Mouse (Mus musculus) heart, embryonic 14.5 days (tissue): ENCODE measurements at regions not wholly inside any gene's neighbourhood (a gene's known extent, or its start where the extent isn't known, plus 50 kb on each side); places are given as distances from the start of the nearest gene placed in this dataset.

Experiments used
- ATAC-seq: fragments of 200-750 bp; cut with Nextera tagmentation; 2 replicates; pipeline ENCODE4 v1.8.0; 2017; ENCODE audit warnings: low read depth, moderate TSS enrichment; ENCODE audit not compliant: insufficient number of reproducible peaks, insufficient read depth, low FRiP score
- H3K27ac ChIP-seq, 2 experiments: fragments of 200-500 bp in 1 of 2; fragments of 300-500 bp in 1 of 2; sonication (generic) in 1 of 2; replicated peaks in 1 of 2; 2 replicates each; pipeline ENCODE4 v1.5.1; 2012 to 2014; ENCODE audit warnings: low read depth in 2 of 2, low read length in 2 of 2, control low read depth in 1 of 2, mild to moderate bottlenecking in 1 of 2, mixed read lengths in 1 of 2; ENCODE audit not compliant: control insufficient read depth in 1 of 2, insufficient read depth in 1 of 2
- H3K27me3 ChIP-seq: fragments of 300-500 bp; sonication (generic); 2 replicates; pipeline ENCODE4 v1.6.1; 2014; ENCODE audit warnings: mild to moderate bottlenecking, low read length, control low read depth; ENCODE audit not compliant: control insufficient read depth, insufficient read depth
- H3K36me3 ChIP-seq: fragments of 300-500 bp; sonication (generic); 2 replicates; pipeline ENCODE4 v1.6.1; 2014; ENCODE audit warnings: mild to moderate bottlenecking, control low read depth, low read length, mixed read lengths; ENCODE audit not compliant: control insufficient read depth, insufficient read depth
- H3K4me1 ChIP-seq, 2 experiments: fragments of 200-500 bp in 1 of 2; fragments of 300-500 bp in 1 of 2; sonication (generic) in 1 of 2; 2 replicates each; pipeline ENCODE4 v1.6.1; 2012 to 2014; ENCODE audit warnings: low read length in 2 of 2, control low read depth in 1 of 2, mixed read lengths in 1 of 2; ENCODE audit not compliant: control insufficient read depth in 2 of 2, insufficient read depth in 2 of 2
- H3K4me2 ChIP-seq: fragments of 300-500 bp; sonication (generic); 2 replicates; pipeline ENCODE4 v1.6.1; 2014; ENCODE audit warnings: mild to moderate bottlenecking, low read length
- H3K4me3 ChIP-seq, 2 experiments: fragments of 200-500 bp in 1 of 2; fragments of 300-500 bp in 1 of 2; sonication (generic) in 1 of 2; 2 replicates each; pipeline ENCODE4 v1.5.1; 2012 to 2014; ENCODE audit warnings: low read length in 2 of 2, mild to moderate bottlenecking in 2 of 2, control low read depth in 1 of 2, low read depth in 1 of 2, moderate library complexity in 1 of 2; ENCODE audit not compliant: control insufficient read depth in 1 of 2, insufficient read depth in 1 of 2
- H3K9ac ChIP-seq: fragments of 300-500 bp; sonication (generic); 2 replicates; pipeline ENCODE4 v1.6.1; 2014; ENCODE audit warnings: mild to moderate bottlenecking, low read length
- H3K9me3 ChIP-seq: fragments of 300-500 bp; sonication (generic); 2 replicates; pipeline ENCODE4 v1.6.1; 2016; ENCODE audit warnings: low read length, control low read depth; ENCODE audit not compliant: control insufficient read depth
- WGBS: fragments of 180-500 bp; shearing (Covaris S2); extraction: QIAGEN DNeasy Blood & Tissue Kit; methylation state at CpG from one replicate; pipeline ENCODE4 v1.1.7; 2014; 5-methylcytosine and 5-hydroxymethylcytosine counted together

GRCm38 (mm10) chr4:34151605-34152347, 101.8 kb upstream of the Spaca1 start:
- 40% methylated on average over 10 of the region's 10 CpGs for WGBS
- no peak for ATAC-seq

DNA sequence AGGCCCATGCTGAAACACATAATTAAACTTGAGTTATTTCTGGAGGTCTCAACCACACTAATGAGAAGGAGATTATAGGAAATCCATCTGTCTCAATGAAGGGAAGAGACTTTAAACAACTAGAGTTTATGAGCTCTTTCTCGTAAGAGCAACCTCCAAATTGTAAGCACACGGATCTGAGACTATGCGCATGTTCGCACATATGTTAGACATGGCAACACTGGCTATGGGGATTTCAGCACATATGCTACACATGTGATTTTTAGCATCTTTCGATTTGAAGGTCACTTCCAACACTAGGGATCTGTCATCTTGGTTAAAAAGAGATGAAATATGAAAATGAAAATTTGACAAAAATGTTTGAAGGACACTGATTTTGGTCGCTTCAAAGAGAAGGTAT, 105.5 kb upstream of the Spaca1 start:
- no peak for ATAC-seq
- Histone ChIP-seq H3K9me3 (no peaks in the 10 kb centered on the region), H3K27ac (no peak overlapping the region), H3K4me2 (no peak overlapping the region), H3K4me3 (no peak overlapping the region), H3K9ac (no peak overlapping the region), H3K36me3 (no peaks in the 10 kb centered on the region), H3K4me1 (no peaks in the 10 kb centered on the region), H3K27me3 (no peaks in the 10 kb centered on the region)
- WGBS, result 88% methylated on average over 6 of the region's 6 CpGs

More at GRCm38 (mm10) chr4:34151605-34152347, 101.8 kb upstream of the Spaca1 start:
- no peak overlapping the region for H3K9ac ChIP-seq
- H3K4me3 ChIP-seq, result no peak overlapping the region
- no peaks in the 10 kb centered on the region for H3K9me3 ChIP-seq
- no peaks in the 10 kb centered on the region for H3K27me3 ChIP-seq
- H3K36me3 ChIP-seq, result no peaks in the 10 kb centered on the region
- no peak overlapping the region for H3K27ac ChIP-seq
- H3K4me1 ChIP-seq, result no peaks in the 10 kb centered on the region
- H3K4me2 ChIP-seq, result 0 out of 2 replicates have a peak overlapping the region, but pooled peaks have one; percentile 14

DNA sequence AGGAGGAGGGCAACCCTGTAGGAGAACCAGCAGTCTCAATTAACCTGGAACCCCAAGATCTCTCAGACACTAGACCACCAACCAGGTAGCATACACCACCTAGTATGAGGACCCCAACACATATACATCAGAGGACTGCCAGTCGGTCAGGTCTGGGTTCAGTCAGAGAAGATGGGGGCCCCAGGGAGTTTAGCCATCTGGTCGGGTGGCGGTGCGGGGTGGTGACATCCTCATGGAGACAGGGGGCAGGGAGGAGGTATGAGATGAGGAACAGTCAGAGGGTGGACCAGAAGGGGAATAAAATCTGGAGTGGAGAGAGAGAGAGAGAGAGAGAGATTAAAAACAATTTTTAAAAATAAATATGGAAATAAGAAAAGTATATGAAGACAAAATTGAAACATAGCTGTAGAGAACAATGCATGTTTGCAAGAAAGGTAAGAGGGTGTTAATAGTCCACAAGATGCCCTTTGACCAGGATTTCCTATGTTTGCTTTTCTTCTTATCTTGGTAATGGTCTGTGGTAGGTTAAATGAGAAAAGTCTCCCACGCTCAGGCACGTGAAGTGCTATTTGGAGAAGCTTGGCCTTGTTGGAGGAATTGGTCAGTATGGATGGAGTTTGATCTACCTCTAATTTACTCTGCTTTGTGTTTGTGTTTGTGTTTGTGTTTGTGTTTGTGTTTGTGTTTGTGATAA, 108.0 kb upstream of the Spaca1 start:
- Histone ChIP-seq H3K4me3 (no peak overlapping the region), H3K27ac (no peak overlapping the region), H3K4me1 (no peaks in the 10 kb centered on the region), H3K27me3 (no peaks in the 10 kb centered on the region), H3K36me3 (no peaks in the 10 kb centered on the region), H3K9me3 (no peaks in the 10 kb centered on the region), H3K4me2 (no peak overlapping the region), H3K9ac (no peak overlapping the region)
- 73% methylated on average over 6 of the region's 6 CpGs for WGBS
- ATAC-seq, result no peak

DNA sequence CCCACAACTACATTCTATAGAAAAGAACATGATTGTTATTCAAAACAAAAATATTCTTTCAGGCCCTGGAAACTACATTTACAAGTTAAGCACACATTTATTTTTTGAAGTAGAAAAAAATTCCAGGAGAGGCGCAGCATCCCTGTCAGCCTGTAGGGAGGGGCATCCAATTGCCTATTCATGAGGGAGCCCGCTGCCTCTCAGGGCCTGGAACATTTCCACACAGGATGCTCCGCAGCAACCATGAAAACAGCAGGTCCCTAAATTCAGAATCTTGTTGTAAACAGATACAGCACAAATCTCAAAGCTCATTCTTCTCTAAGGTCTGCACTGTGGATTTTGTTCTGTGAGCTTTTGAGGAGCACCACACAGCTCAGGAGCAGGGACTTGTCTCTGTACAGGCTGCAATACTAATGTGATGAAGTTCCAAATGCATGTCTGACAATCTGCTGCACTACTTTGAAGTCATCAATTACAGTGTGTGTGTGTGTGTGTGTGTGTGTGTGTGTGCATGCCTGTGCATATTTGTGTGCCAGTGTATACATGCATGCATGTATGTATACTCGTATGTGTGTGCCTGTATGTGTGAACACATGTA, 121.4 kb upstream of the Spaca1 start:
- Histone ChIP-seq H3K4me2 (no peak overlapping the region), H3K9ac (no peak overlapping the region), H3K27me3 (no peaks in the 10 kb centered on the region), H3K9me3 (no peaks in the 10 kb centered on the region), H3K36me3 (no peaks in the 10 kb centered on the region), H3K27ac (no peak overlapping the region), H3K4me1 (no peaks in the 10 kb centered on the region), H3K4me3 (no peak overlapping the region)
- WGBS, result 79% methylated on average over 4 of the region's 4 CpGs
- no peak for ATAC-seq

DNA sequence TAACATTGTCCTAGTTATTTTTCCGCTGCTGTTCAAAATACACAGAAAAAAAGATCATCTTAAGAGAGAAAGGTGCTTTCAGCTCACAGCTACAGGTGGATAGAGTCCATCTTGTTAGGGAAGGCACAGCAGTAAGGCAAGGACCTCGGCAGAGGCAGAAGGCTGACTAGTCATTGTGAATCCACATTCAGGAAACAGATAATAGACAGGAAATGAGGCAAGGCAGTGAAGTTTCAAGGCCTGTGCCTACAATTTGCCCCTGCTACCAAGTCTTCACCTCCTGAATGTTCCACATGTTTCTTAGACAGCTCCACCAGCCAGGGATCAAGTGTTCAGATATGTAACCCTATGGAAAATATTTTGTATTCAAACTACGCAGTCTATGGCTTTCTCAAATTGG, 122.0 kb upstream of the Spaca1 start:
- H3K4me1 ChIP-seq, result no peaks in the 10 kb centered on the region
- H3K27ac ChIP-seq, result no peak overlapping the region
- no peak overlapping the region for H3K4me3 ChIP-seq
- WGBS, result 71% methylated on average over 3 of the region's 3 CpGs
- ATAC-seq, result no peak
- H3K9ac ChIP-seq, result no peak overlapping the region
- H3K27me3 ChIP-seq, result no peaks in the 10 kb centered on the region
- no peaks in the 10 kb centered on the region for H3K9me3 ChIP-seq
- no peaks in the 10 kb centered on the region for H3K36me3 ChIP-seq
- H3K4me2 ChIP-seq, result no peak overlapping the region

GRCm38 (mm10) chr4:34177421-34177820, 127.4 kb upstream of the Spaca1 start:
- Histone ChIP-seq H3K36me3 (no peaks in the 10 kb centered on the region), H3K27me3 (no peaks in the 10 kb centered on the region), H3K4me1 (no peaks in the 10 kb centered on the region), H3K9me3 (no peaks in the 10 kb centered on the region), H3K4me2 (no peak overlapping the region), H3K9ac (no peak overlapping the region), H3K27ac (no peak overlapping the region), H3K4me3 (no peak overlapping the region)
- no peak for ATAC-seq
- WGBS, result 82% methylated on average over 1 of the region's 1 CpGs

DNA sequence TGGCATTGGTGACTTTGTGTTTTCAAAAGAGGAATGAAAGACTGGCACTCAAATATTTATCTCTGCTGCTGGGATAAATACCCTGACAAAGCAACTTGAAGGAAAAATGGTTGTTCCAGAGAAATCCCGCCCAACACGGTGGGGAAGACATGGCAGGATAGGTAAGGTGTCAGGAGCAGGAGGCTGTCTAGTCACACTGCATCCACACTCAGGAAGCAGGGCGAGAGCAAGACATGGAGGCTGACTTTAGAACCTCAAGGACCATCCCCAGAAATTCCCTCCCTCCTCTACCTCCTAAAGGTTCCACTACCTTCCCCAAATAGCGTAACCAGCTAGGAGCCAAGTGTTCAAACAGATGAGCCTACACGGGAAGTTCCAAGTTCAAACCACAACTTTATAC, 136.5 kb upstream of the Spaca1 start:
- H3K9me3 ChIP-seq, result no peaks in the 10 kb centered on the region
- no peaks in the 10 kb centered on the region for H3K4me1 ChIP-seq
- H3K36me3 ChIP-seq, result no peaks in the 10 kb centered on the region
- no peaks in the 10 kb centered on the region for H3K27me3 ChIP-seq
- no peak overlapping the region for H3K4me2 ChIP-seq
- 83% methylated on average over 5 of the region's 5 CpGs for WGBS
- no peak overlapping the region for H3K27ac ChIP-seq
- no peak overlapping the region for H3K4me3 ChIP-seq
- no peak for ATAC-seq
- no peak overlapping the region for H3K9ac ChIP-seq
